Mouse (Mus musculus) MEL (cell line): ENCODE data around the gene 1700021F05Rik. TPM values are rescaled to one million over a fixed set of nuclear protein-coding genes. Genes with fewer than 3 reads are reported as not detected.

ENCODE experiments used
- DNase-seq: peaks from one replicate; pipeline ENCODE4 v3.0.0; 2011; ENCODE audit warnings: low read depth, low spot score
- H3K27ac ChIP-seq: 2 replicates; pipeline ENCODE4 v1.5.1; 2012; ENCODE audit warnings: low read depth, mild to moderate bottlenecking, control low read depth, low read length, moderate library complexity; ENCODE audit not compliant: control insufficient read depth
- H3K27me3 ChIP-seq, 2 experiments: fragments of 150-350 bp in 1 of 2; sonication (generic) in 1 of 2; 2 replicates each; pipeline ENCODE4 v1.6.1; 2012; ENCODE audit warnings: low read length in 2 of 2, mild to moderate bottlenecking in 2 of 2, improper control_type of control experiment in 1 of 2, moderate library complexity in 1 of 2; ENCODE audit not compliant: insufficient read depth in 2 of 2, control insufficient read depth in 1 of 2
- H3K36me3 ChIP-seq, 2 experiments: 2 replicates each; pipeline ENCODE4 v1.6.1; 2012 to 2014; ENCODE audit warnings: low read length in 2 of 2, improper control_type of control experiment in 1 of 2, inconsistent platforms in 1 of 2, mild to moderate bottlenecking in 1 of 2; ENCODE audit not compliant: insufficient read depth in 2 of 2, control insufficient read depth in 1 of 2
- H3K4me1 ChIP-seq, 2 experiments: fragments of 150-350 bp in 1 of 2; sonication (generic) in 1 of 2; 2 replicates each; pipeline ENCODE4 v1.6.1; 2012; ENCODE audit warnings: low read length in 2 of 2, improper control_type of control experiment in 1 of 2, mild to moderate bottlenecking in 1 of 2; ENCODE audit not compliant: insufficient read depth in 2 of 2, control insufficient read depth in 1 of 2
- H3K4me3 ChIP-seq, 2 experiments: fragments of 150-350 bp in 1 of 2; sonication (generic) in 1 of 2; 2 replicates each; pipeline ENCODE4 v1.5.1; 2012; ENCODE audit warnings: low read depth in 2 of 2, low read length in 2 of 2, mild to moderate bottlenecking in 2 of 2, moderate library complexity in 2 of 2, control low read depth in 1 of 2, improper control_type of control experiment in 1 of 2; ENCODE audit not compliant: control insufficient read depth in 1 of 2, insufficient read depth in 1 of 2
- H3K79me2 ChIP-seq: 2 replicates; pipeline ENCODE4 v1.6.1; 2012; ENCODE audit warnings: mild to moderate bottlenecking, low read length, moderate library complexity; ENCODE audit not compliant: control insufficient read depth, poor library complexity, insufficient read depth
- H3K9ac ChIP-seq: 2 replicates; pipeline ENCODE4 v1.6.1; 2012; ENCODE audit warnings: low read depth, mild to moderate bottlenecking, control low read depth, low read length, moderate library complexity; ENCODE audit not compliant: control insufficient read depth, poor library complexity, severe bottlenecking
- H3K9me3 ChIP-seq: fragments of 150-350 bp; sonication (generic); replicated peaks from 2 replicates; pipeline ENCODE4 v1.6.1; 2012; ENCODE audit warnings: mild to moderate bottlenecking, low read length, improper control_type of control experiment, moderate library complexity; ENCODE audit not compliant: insufficient read depth
- BHLHE40 ChIP-seq: IDR thresholded peaks from 2 replicates; pipeline ENCODE4 v1.6.1; 2012; ENCODE audit warnings: low read depth, mild to moderate bottlenecking, inconsistent platforms, low read length, improper control_type of control experiment, borderline replicate concordance
- CHD1 ChIP-seq: IDR thresholded peaks from 2 replicates; pipeline ENCODE4 v1.6.1; 2012; ENCODE audit warnings: low read depth, mild to moderate bottlenecking, inconsistent platforms, low read length, improper control_type of control experiment
- CHD2 ChIP-seq: IDR thresholded peaks from 2 replicates; pipeline ENCODE4 v1.6.1; 2011; ENCODE audit warnings: low read length, improper control_type of control experiment
- E2F4 ChIP-seq: IDR thresholded peaks from 2 replicates; pipeline ENCODE4 v1.6.1; 2011; ENCODE audit warnings: low read depth, low read length, improper control_type of control experiment, borderline replicate concordance
- ELF1 ChIP-seq: IDR thresholded peaks from 2 replicates; pipeline ENCODE4 v1.6.1; 2014; ENCODE audit warnings: low read depth, mild to moderate bottlenecking, inconsistent platforms, low read length, improper control_type of control experiment, moderate library complexity
- EP300 ChIP-seq, 2 experiments: IDR thresholded peaks; 2 replicates each; pipeline ENCODE4 v1.6.1; 2011; ENCODE audit warnings: improper control_type of control experiment in 2 of 2, low read length in 2 of 2, low read depth in 1 of 2, mild to moderate bottlenecking in 1 of 2
- ETS1 ChIP-seq: IDR thresholded peaks from 2 replicates; pipeline ENCODE4 v1.6.1; 2012; ENCODE audit warnings: low read depth, mild to moderate bottlenecking, inconsistent platforms, low read length, improper control_type of control experiment, moderate library complexity
- JUND ChIP-seq: IDR thresholded peaks from 2 replicates; pipeline ENCODE4 v1.6.1; 2011; ENCODE audit warnings: low read depth, mild to moderate bottlenecking, improper control_type of control experiment, low read length
- KAT2A ChIP-seq: conservative IDR thresholded peaks from 2 replicates; pipeline ENCODE4 v1.6.1; 2012; ENCODE audit warnings: low read depth, low read length, improper control_type of control experiment, inconsistent platforms
- MAFK ChIP-seq: IDR thresholded peaks from 2 replicates; pipeline ENCODE4 v1.6.1; 2011; ENCODE audit warnings: low read depth, mild to moderate bottlenecking, low read length, improper control_type of control experiment, borderline replicate concordance
- MXI1 ChIP-seq: IDR thresholded peaks from 2 replicates; pipeline ENCODE4 v1.6.1; 2011; ENCODE audit warnings: mild to moderate bottlenecking, low read depth, low read length, improper control_type of control experiment
- MYC ChIP-seq: IDR thresholded peaks from 2 replicates; pipeline ENCODE4 v1.6.1; 2011; ENCODE audit warnings: low read depth, mild to moderate bottlenecking, low read length, improper control_type of control experiment, moderate library complexity
- POLR2A ChIP-seq, 2 experiments: IDR thresholded peaks; 2 replicates each; pipeline ENCODE4 v1.6.1; 2011 to 2012; ENCODE audit warnings: low read length in 2 of 2, mild to moderate bottlenecking in 2 of 2, control low read depth in 1 of 2, improper control_type of control experiment in 1 of 2, low read depth in 1 of 2, moderate library complexity in 1 of 2; ENCODE audit not compliant: control insufficient read depth in 1 of 2, insufficient read depth in 1 of 2, poor library complexity in 1 of 2
- POLR2AphosphoS2 ChIP-seq: IDR thresholded peaks from 2 replicates; pipeline ENCODE4 v1.6.1; 2011; ENCODE audit warnings: low read length, improper control_type of control experiment
- RAD21 ChIP-seq: IDR thresholded peaks from 2 replicates; pipeline ENCODE4 v1.6.1; 2011; ENCODE audit warnings: mild to moderate bottlenecking, low read depth, low read length, improper control_type of control experiment
- SIN3A ChIP-seq: IDR thresholded peaks from 2 replicates; pipeline ENCODE4 v1.6.1; 2012; ENCODE audit warnings: low read length, improper control_type of control experiment, inconsistent platforms
- TAL1 ChIP-seq: IDR thresholded peaks from 2 replicates; pipeline ENCODE4 v1.6.1; 2012; ENCODE audit warnings: mild to moderate bottlenecking, inconsistent platforms, low read length, moderate library complexity, mixed read lengths
- TBP ChIP-seq: IDR thresholded peaks from 2 replicates; pipeline ENCODE4 v1.8.0; 2011; ENCODE audit warnings: low read depth, low read length, improper control_type of control experiment
- TCF12 ChIP-seq: IDR thresholded peaks from 2 replicates; pipeline ENCODE4 v1.6.1; 2014; ENCODE audit warnings: low read depth, mild to moderate bottlenecking, inconsistent platforms, low read length, improper control_type of control experiment, moderate library complexity
- UBTF ChIP-seq: IDR thresholded peaks from 2 replicates; pipeline ENCODE4 v1.6.1; 2012; ENCODE audit warnings: low read depth, mild to moderate bottlenecking, inconsistent platforms, low read length, improper control_type of control experiment, moderate library complexity, borderline replicate concordance; ENCODE audit not compliant: insufficient read depth
- USF1 ChIP-seq: IDR thresholded peaks from 2 replicates; pipeline ENCODE4 v1.6.1; 2014; ENCODE audit warnings: low read depth, mild to moderate bottlenecking, inconsistent platforms, low read length, improper control_type of control experiment, moderate library complexity
- USF2 ChIP-seq, 2 experiments: IDR thresholded peaks; 2 replicates each; pipeline ENCODE4 v1.6.1; 2011 to 2012; ENCODE audit warnings: improper control_type of control experiment in 2 of 2, low read length in 2 of 2, borderline replicate concordance in 1 of 2, inconsistent platforms in 1 of 2, low read depth in 1 of 2, mild to moderate bottlenecking in 1 of 2; ENCODE audit not compliant: insufficient read depth in 1 of 2
- ZKSCAN1 ChIP-seq: IDR thresholded peaks from 2 replicates; pipeline ENCODE4 v1.6.1; 2012; ENCODE audit warnings: low read depth, mild to moderate bottlenecking, inconsistent platforms, low read length, improper control_type of control experiment, moderate library complexity
- polyA plus RNA-seq, 2 experiments: library from polyadenylated mRNA; stranded (reverse) in 1 of 2; unstranded in 1 of 2; fragments of >175 nt in 1 of 2; fragments of >200 nt in 1 of 2; gene quantifications; 2 replicates each; pipeline versions ENCODE4 v1.2.1 to v1.2.4; 2012; ENCODE audit warnings: low replicate concordance in 2 of 2, low read depth in 1 of 2; ENCODE audit not compliant: insufficient read length in 2 of 2, insufficient read depth in 1 of 2, missing spikeins in 1 of 2
- total RNA-seq: library from RNA; depleted of rRNA; stranded (reverse); fragments of 300-350 nt; gene quantifications from 2 replicates; pipeline ENCODE4 v1.2.3, GENCODE M21; 2012

Gene 1700021F05Rik
- total and polyA plus RNA-seq, 3 experiments, result 66.5 to 93.8 TPM; not detected in 1

GRCm38 (mm10) chr10:43539746-43540310, 966 bp downstream of the 1700021F05Rik start:
- H3K9me3 ChIP-seq, result no peaks in the 10 kb centered on the region
- H3K79me2 ChIP-seq, result peaks cover 18% of the 10 kb centered on the region
- H3K9ac ChIP-seq, result peak overlapping the region; percentile 98
- peaks cover 0 to 12% of the 10 kb centered on the region in 2 experiments; a peak in 2 of 4 replicates for H3K36me3 ChIP-seq
- H3K4me3 ChIP-seq, result peak overlapping the region; percentile 92 to 96
- H3K27me3 ChIP-seq, result no peaks in the 10 kb centered on the region
- peak overlapping the region; percentile 46 for H3K27ac ChIP-seq
- H3K4me1 ChIP-seq, result peaks cover 4 to 17% of the 10 kb centered on the region in 2 experiments
- TF ChIP-seq POLR2A (IDR thresholded peaks at IDR 0.05; ENCODE audit: control insufficient read depth in 1 of 2, insufficient read depth in 1 of 2, low read depth in 1 of 2, low read length in 2 of 2, poor library complexity in 1 of 2) (no peak), CHD2 (no peak), CHD1 (0 out of 2 replicates have a peak, but pooled peaks have one; percentile 23), TCF12 (no peak), UBTF (no peak), USF2 (IDR thresholded peaks at IDR 0.05; ENCODE audit: borderline replicate concordance in 1 of 2, insufficient read depth in 1 of 2, low read depth in 1 of 2, low read length in 2 of 2) (no peak), MXI1 (no peak; the same call in none of the 2 replicates), USF1 (peak; percentile 46; the same call in 1 of the 2 replicates), SIN3A (no peak; the same call in 1 of the 2 replicates), MYC (no peak), BHLHE40 (peak; percentile 58; the same call in 1 of the 2 replicates)
- DNase-seq, result peak; percentile 46

GRCm38 (mm10) chr10:43538831-43539230, 2.0 kb downstream of the 1700021F05Rik start:
- Histone ChIP-seq H3K27ac (no peak overlapping the region), H3K9ac (no peak overlapping the region)

GRCm38 (mm10) chr10:43537652-43538051, 3.1 kb downstream of the 1700021F05Rik start:
- Histone ChIP-seq H3K79me2 (peaks cover 18% of the 10 kb centered on the region), H3K27me3 (no peaks in the 10 kb centered on the region), H3K9ac (no peak overlapping the region), H3K27ac (no peak overlapping the region), H3K9me3 (no peaks in the 10 kb centered on the region), H3K4me1 (peaks cover 9 to 21% of the 10 kb centered on the region in 2 experiments), H3K4me3 (no peak overlapping the region), H3K36me3 (peaks cover 0 to 16% of the 10 kb centered on the region in 2 experiments; a peak in 2 of 4 replicates)
- no peak for TF ChIP-seq TBP
- TF ChIP-seq ETS1, result no peak
- no peak for TF ChIP-seq ZKSCAN1
- TF ChIP-seq ELF1, result no peak
- no peak for TF ChIP-seq POLR2AphosphoS2
- no peak for TF ChIP-seq MYC
- TF ChIP-seq KAT2A, result no peak
- TF ChIP-seq JUND, result no peak
- TF ChIP-seq USF2 (IDR thresholded peaks at IDR 0.05; ENCODE audit: borderline replicate concordance in 1 of 2, insufficient read depth in 1 of 2, low read depth in 1 of 2, low read length in 2 of 2), result no peak
- no peak for TF ChIP-seq EP300 (IDR thresholded peaks at IDR 0.05; ENCODE audit: low read depth in 1 of 2, low read length in 2 of 2)
- TF ChIP-seq TAL1, result no peak
- TF ChIP-seq E2F4, result no peak
- no peak for TF ChIP-seq MAFK
- TF ChIP-seq BHLHE40, result no peak
- DNase-seq, result no peak

More at GRCm38 (mm10) chr10:43538831-43539230, 2.0 kb downstream of the 1700021F05Rik start:
- Histone ChIP-seq H3K4me1 (peaks cover 9 to 21% of the 10 kb centered on the region in 2 experiments), H3K4me3 (no peak overlapping the region)
- TF ChIP-seq CHD2 (no peak), RAD21 (no peak)
- TF ChIP-seq, all 39 proteins: peak for 0
- Histone ChIP-seq H3K79me2 (peaks cover 18% of the 10 kb centered on the region), H3K36me3 (peaks cover 0 to 16% of the 10 kb centered on the region in 2 experiments; a peak in 2 of 4 replicates), H3K9me3 (no peaks in the 10 kb centered on the region), H3K27me3 (no peaks in the 10 kb centered on the region)
- no peak for DNase-seq
